Mouse (Mus musculus): ENCODE measurements around the gene Rad52.

DNA sequence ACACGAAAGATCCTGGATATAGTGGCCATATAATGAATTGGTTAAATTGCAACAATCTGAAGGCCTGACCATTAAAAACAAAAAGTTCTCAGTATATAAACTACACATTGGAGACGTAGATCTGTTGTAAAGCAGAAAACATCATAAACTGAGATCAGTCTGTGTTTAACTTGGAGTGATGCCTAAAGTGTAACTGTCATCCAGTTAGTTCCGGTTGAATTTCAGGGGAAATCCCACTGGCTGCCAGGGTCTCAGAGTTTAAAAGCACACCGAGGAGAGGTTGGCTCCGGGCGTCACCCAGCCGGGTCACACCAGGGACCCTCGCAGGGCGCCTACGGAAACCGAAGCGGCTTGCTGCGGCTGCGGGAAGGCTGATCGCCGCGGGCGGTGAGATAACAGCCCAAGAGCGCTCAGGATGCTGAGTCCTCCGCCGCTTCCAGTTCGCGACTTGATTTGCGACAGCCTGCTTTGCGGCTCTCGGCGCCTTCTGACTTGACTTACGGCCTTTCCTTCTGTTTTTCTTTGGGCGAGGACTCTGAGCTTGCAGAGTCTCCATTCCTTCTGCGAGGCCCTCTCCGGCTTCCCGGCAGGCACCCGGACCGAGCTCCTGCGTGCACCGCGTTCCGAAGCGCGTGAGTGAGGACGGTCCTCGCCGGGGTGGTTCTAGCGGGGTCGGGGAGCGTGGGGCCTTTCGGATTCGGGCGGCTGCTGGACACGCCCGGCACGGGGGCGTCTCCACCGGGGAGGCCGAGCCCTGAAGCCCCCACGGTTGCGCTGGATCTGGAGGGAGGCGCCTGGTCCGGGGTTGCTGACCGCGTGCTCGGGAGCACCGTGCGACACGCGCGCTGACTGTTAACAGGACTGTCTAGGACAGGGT lies at the start of gene Rad52:
- no peak for TF ChIP-seq CTCF (IDR thresholded peaks at IDR 0.05; ENCODE audit: control insufficient read depth, insufficient read depth, insufficient replicate concordance, low read depth, low read length)
- peak; percentile 71 for TF ChIP-seq POLR2A (IDR thresholded peaks at IDR 0.05; ENCODE audit: control insufficient read depth, low read depth, low read length)
